24 mouse cellular contexts compared by ENCODE assay signal in genomic region chr10:3793825-3794224, GRCm38 (mm10). TPM values are rescaled to one million over a fixed set of nuclear protein-coding genes. Genes with fewer than 3 reads are reported as not detected.
DNase-seq lines count a peak whose midpoint lies in the region; ATAC-seq lines count a peak whose summit lies in the region.
"Had no signal": no experiment of that assay in that cellular context is flagged by ENCODE, and none has a peak within 500 bp of the region (broad histone marks: within the 10 kb centered on the region; RNA-seq: fewer than 3 reads in every experiment).

No protein-coding gene starts in this region.

- WGBS in limb, embryonic 13.5 days = 40% methylated on average over 3 of the region's 3 CpGs
- WGBS in limb, embryonic 10.5 days = 85% methylated on average over 3 of the region's 3 CpGs
- WGBS in neural tube, embryonic 15.5 days = 80% methylated on average over 3 of the region's 3 CpGs

- no peak overlapping the region for H3K9ac ChIP-seq in limb, embryonic 13.5 days
- no peak overlapping the region for H3K9ac ChIP-seq in neural tube, embryonic 15.5 days (replicated peaks)
- H3K9ac ChIP-seq: embryonic facial prominence, embryonic 15.5 days; forebrain, embryonic 15.5 days; hindbrain, embryonic 12.5 days had no signal

- H3K27ac ChIP-seq in limb, embryonic 13.5 days = no peak overlapping the region
- H3K27ac ChIP-seq in limb, embryonic 10.5 days = no peak overlapping the region
- no peak overlapping the region for H3K27ac ChIP-seq in neural tube, embryonic 15.5 days (replicated peaks)
- H3K27ac ChIP-seq: embryonic facial prominence, embryonic 15.5 days; forebrain, embryonic 15.5 days; heart, embryonic 10.5 days; hindbrain, embryonic 12.5 days had no signal

- H3K36me3 ChIP-seq in limb, embryonic 13.5 days = no peaks in the 10 kb centered on the region
- no peaks in the 10 kb centered on the region for H3K36me3 ChIP-seq in limb, embryonic 10.5 days
- H3K36me3 ChIP-seq in neural tube, embryonic 15.5 days = no peaks in the 10 kb centered on the region
- H3K36me3 ChIP-seq: embryonic facial prominence, embryonic 15.5 days; forebrain, embryonic 15.5 days; G1E; heart, embryonic 10.5 days; hindbrain, embryonic 12.5 days had no signal

- ATAC-seq in cerebellum, adult (ENCODE audit: insufficient number of reproducible peaks, low FRiP score, low TSS enrichment) = no peak
- ATAC-seq in limb, embryonic 13.5 days (ENCODE audit: low FRiP score, low read depth) = peak; percentile 40; the same call in 1 of the 2 replicates
- peak; percentile 50; the same call in 1 of the 2 replicates for ATAC-seq in neural tube, embryonic 15.5 days (ENCODE audit: low FRiP score)
- ATAC-seq: CD4-positive, CD25-positive, alpha-beta regulatory T cell, adult 4 months; forebrain, embryonic 15.5 days had no signal

- H3K27me3 ChIP-seq in limb, embryonic 13.5 days = no peaks in the 10 kb centered on the region
- H3K27me3 ChIP-seq in limb, embryonic 10.5 days (ENCODE audit: low read depth, poor library complexity, severe bottlenecking) = no peaks in the 10 kb centered on the region
- no peaks in the 10 kb centered on the region for H3K27me3 ChIP-seq in neural tube, embryonic 15.5 days (replicated peaks)
- H3K27me3 ChIP-seq: embryonic facial prominence, embryonic 15.5 days; forebrain, embryonic 15.5 days; hindbrain, embryonic 12.5 days had no signal

- H3K4me1 ChIP-seq in limb, embryonic 13.5 days = peaks cover 16% of the 10 kb centered on the region
- peaks cover under 1% of the 10 kb centered on the region; the same call in 1 of the 2 replicates for H3K4me1 ChIP-seq in limb, embryonic 10.5 days
- no peaks in the 10 kb centered on the region for H3K4me1 ChIP-seq in neural tube, embryonic 15.5 days
- H3K4me1 ChIP-seq: embryonic facial prominence, embryonic 15.5 days; forebrain, embryonic 15.5 days; heart, embryonic 10.5 days; hindbrain, embryonic 12.5 days had no signal

- H3K4me3 ChIP-seq in limb, embryonic 13.5 days = no peak overlapping the region
- H3K4me3 ChIP-seq in limb, embryonic 10.5 days = no peak overlapping the region
- no peak overlapping the region for H3K4me3 ChIP-seq in neural tube, embryonic 15.5 days (replicated peaks)
- H3K4me3 ChIP-seq: embryonic facial prominence, embryonic 15.5 days; forebrain, embryonic 15.5 days; heart, embryonic 10.5 days; hindbrain, embryonic 12.5 days had no signal

- no peaks in the 10 kb centered on the region for H3K9me3 ChIP-seq in limb, embryonic 13.5 days
- H3K9me3 ChIP-seq in limb, embryonic 10.5 days (replicated peaks) = no peaks in the 10 kb centered on the region
- no peaks in the 10 kb centered on the region for H3K9me3 ChIP-seq in neural tube, embryonic 15.5 days (replicated peaks)
- H3K9me3 ChIP-seq: embryonic facial prominence, embryonic 15.5 days; forebrain, embryonic 15.5 days; G1E; heart, embryonic 10.5 days; hindbrain, embryonic 12.5 days had no signal

- H3K4me2 ChIP-seq in limb, embryonic 13.5 days (replicated peaks) = no peak overlapping the region
- H3K4me2 ChIP-seq in neural tube, embryonic 15.5 days = no peak overlapping the region
- H3K4me2 ChIP-seq: embryonic facial prominence, embryonic 15.5 days; forebrain, embryonic 15.5 days; hindbrain, embryonic 12.5 days had no signal

- peak; percentile 28 to 56 for DNase-seq in cerebellum, postnatal 10 days
- DNase-seq in limb, embryonic 10.5 days (ENCODE audit: low spot score) = no peak
- peak; percentile 35 for DNase-seq in forelimb bud, embryonic 11.5 days (ENCODE audit: low read depth, low spot score)
- DNase-seq in thymus, postnatal 0 days (ENCODE audit: low spot score) = no peak
- no peak for DNase-seq in adrenal gland, adult 2 months
- DNase-seq: adrenal gland, adult 8-10 months; adrenal gland, postnatal 36 days; B cell, adult 2 months; cerebellum, adult 11-12 months; cerebellum, adult 9-11 months; embryo, embryonic 11 days; gastrocnemius, postnatal 10 days; heart, adult 18-20 months; heart, postnatal 10 days; heart, postnatal 4 days had no signal

RNA-seq across cellular contexts. Expression of gene Plekhg1, which starts 53.7 kb away (rescaled TPM):
- 15.9 and 16.9 TPM in 2 replicates for polyA plus RNA-seq in limb, embryonic 13.5 days (2015; fragmentation: Nextera tagmentation; extraction: Ambion mirVana)
- 4.7 and 9.8 TPM in 2 replicates for polyA plus RNA-seq in limb, embryonic 10.5 days (2016; fragmentation: Nextera tagmentation; extraction: Ambion mirVana)
- polyA plus RNA-seq in neural tube, embryonic 15.5 days (2015; fragmentation: Nextera tagmentation; extraction: Ambion mirVana) = 6.5 and 7.4 TPM in 2 replicates
- 2.7 and 3.0 TPM in 2 replicates for polyA plus RNA-seq in thymus, postnatal 0 days (2015; fragmentation: Nextera tagmentation; extraction: Ambion mirVana)
- 1 to 10 TPM; 5.0 to 5.8 TPM for total RNA-seq in adrenal gland, adult 2 months (2021)
- polyA plus RNA-seq in adrenal gland, adult 2 months (2012; rRNA removed) = 1.5 and 1.7 TPM in 2 replicates

Comparison
In these comparisons a context has a peak if more than half of its experiments do, and no peak if none do; other contexts are left out.
1. DNase-seq: peak in cerebellum, postnatal 10 days (2 of 2) and forelimb bud, embryonic 11.5 days (single experiment); none in limb, embryonic 10.5 days (single experiment), thymus, postnatal 0 days (single experiment) and adrenal gland, adult 2 months (single experiment).